Mouse (Mus musculus): ENCODE results near the gene Chek2.

Gene Chek2

GRCm38 (mm10) chr5:110898169-110898568, 58.4 kb downstream of the Chek2 start:
- no peak for DNase-seq (ENCODE audit: low read depth in 2 of 2, low spot score in 2 of 2)

GRCm38 (mm10) chr5:110898785-110899184, 59.0 kb downstream of the Chek2 start:
- no peak for DNase-seq (ENCODE audit: low read depth in 2 of 2, low spot score in 2 of 2)

GRCm38 (mm10) chr5:110900331-110900730, 60.6 kb downstream of the Chek2 start:
- DNase-seq (ENCODE audit: low read depth in 2 of 2, low spot score in 2 of 2), result no peak

- DNase-seq (ENCODE audit: low read depth in 2 of 2, low spot score in 2 of 2), result no peak
These were observed 66.9 kb downstream of the Chek2 start for GRCm38 (mm10) chr5:110906708-110907107.

- DNase-seq (ENCODE audit: low read depth in 2 of 2, low spot score in 2 of 2), result no peak
These were observed 69.1 kb downstream of the Chek2 start for GRCm38 (mm10) chr5:110908879-110909278.

GRCm38 (mm10) chr5:110909955-110910589, 70.3 kb downstream of the Chek2 start:
- DNase-seq (ENCODE audit: low read depth in 2 of 2, low spot score in 2 of 2), result no peak

GRCm38 (mm10) chr5:110914859-110915258, 75.1 kb downstream of the Chek2 start:
- no peak for DNase-seq (ENCODE audit: low read depth in 2 of 2, low spot score in 2 of 2)

GRCm38 (mm10) chr5:110916241-110916640, 76.5 kb downstream of the Chek2 start:
- DNase-seq (ENCODE audit: low read depth in 2 of 2, low spot score in 2 of 2), result no peak

- DNase-seq (ENCODE audit: low read depth in 2 of 2, low spot score in 2 of 2), result no peak
These were observed 79.8 kb downstream of the Chek2 start for GRCm38 (mm10) chr5:110919541-110919940.

GRCm38 (mm10) chr5:110923336-110923735, 83.6 kb downstream of the Chek2 start:
- no peak for DNase-seq (ENCODE audit: low read depth in 2 of 2, low spot score in 2 of 2)
